Mouse (Mus musculus) thymus, postnatal 0 days (tissue): ENCODE data around the gene Stk4. TPM values are rescaled to one million over a fixed set of nuclear protein-coding genes. Genes with fewer than 3 reads are reported as not detected.

Experiments
- DNase-seq: peaks from one replicate; pipeline ENCODE4 v3.0.0-alpha.2; 2015; ENCODE audit warnings: low spot score
- polyA plus RNA-seq: library from polyadenylated mRNA; unstranded; fragments of >200 nt; fragmentation: Nextera tagmentation; extraction: Ambion mirVana; gene quantifications from 2 replicates; pipeline ENCODE4 v1.2.1, GENCODE M21; 2015

Gene Stk4
- polyA plus RNA-seq, 1 experiment from 2014 or later = 68.4 TPM

DNA sequence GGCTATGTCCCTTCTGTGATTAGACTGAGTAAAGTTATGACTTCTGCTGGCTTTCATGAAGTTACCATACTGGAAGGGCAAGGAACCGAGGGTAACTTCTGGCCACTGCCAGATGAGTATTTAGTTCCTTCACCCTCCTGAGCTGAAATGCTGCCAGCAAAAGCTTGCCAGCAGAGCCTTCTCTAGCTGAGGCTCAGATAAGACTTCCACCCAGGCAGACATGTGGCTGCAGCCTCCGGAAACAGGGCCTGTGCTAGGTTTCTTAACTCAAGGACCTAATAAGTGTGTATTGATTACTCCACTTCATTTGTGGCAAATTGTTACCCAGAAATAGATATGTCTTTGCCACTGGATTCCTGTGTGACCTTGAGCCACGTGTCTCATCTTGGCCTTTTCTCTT, 103.3 kb downstream of the Stk4 start:
- DNase-seq = no peak

DNA sequence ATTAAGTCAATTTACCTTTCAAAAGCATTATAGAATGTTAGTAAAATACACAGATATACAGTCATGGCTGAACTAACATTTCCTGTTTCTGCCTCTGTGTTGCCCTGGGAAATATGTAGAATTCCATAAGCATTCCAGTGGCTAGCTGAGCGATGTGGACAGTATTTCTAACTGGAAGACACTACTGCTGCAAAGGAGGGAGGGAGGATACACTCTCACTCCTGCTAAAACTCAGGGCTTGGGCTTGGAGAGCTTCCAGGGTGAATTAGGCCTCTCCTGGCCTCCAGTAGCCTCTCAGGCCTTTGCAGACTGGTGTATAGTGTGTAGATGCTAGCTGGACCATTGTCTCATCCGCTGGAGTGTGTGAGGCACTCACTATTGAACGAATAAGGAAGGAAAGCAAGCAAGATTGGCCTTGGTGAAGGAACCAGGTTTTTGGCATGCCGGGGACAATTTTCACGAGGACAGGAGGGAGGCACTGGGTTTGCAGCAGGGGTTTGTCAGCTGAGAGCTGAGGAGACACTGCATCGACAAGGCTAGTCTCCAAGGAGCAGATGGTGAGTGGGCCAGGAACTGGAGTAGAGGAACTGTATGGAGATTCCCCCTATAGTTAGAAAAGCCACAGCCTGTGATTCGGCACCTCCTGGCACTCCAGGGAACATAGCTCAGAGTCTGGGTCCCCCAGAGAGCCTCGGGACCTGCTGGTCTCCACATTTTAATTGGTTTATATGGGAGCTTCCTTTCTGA, 104.7 kb downstream of the Stk4 start:
- DNase-seq = no peak

DNA sequence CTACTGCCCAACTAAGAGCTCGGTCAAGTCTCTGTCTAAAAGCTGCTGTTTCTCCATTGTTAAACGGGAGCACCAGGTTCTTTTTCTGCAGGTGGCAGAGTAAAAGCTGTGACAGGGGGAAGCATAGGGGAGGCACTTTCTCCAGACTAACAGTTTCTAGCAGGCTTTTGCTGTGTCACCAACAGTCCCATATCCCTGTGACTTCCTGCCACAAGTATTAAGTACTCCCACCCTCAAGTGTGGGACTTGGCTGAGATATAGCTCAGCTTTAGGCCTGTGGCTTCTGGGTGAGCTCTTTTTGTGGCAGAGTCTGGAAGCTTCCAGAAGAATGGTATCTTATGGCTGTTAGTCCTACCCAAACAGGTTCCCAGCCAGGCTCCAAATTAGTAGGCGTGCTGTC, 105.7 kb downstream of the Stk4 start:
- no peak for DNase-seq

DNA sequence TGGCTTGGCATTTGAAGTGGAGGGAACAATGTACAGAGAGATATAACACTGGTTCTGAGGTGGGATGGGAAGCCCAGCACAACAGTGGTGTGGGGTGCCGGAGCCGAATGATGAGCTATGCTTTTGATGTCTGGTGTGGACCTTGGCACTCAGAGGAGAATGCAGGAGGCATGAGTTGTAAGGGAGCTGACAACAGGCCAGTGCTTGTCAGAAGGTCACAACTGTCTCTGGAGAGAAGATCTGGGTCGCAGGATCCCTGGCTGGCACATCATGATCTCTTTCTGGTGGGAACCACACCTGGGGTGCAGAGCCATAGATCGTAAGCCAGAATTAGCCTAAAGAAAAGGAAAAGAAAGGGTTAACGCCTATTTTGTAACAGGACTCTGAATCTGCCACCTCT, 107.7 kb downstream of the Stk4 start:
- DNase-seq = no peak

DNA sequence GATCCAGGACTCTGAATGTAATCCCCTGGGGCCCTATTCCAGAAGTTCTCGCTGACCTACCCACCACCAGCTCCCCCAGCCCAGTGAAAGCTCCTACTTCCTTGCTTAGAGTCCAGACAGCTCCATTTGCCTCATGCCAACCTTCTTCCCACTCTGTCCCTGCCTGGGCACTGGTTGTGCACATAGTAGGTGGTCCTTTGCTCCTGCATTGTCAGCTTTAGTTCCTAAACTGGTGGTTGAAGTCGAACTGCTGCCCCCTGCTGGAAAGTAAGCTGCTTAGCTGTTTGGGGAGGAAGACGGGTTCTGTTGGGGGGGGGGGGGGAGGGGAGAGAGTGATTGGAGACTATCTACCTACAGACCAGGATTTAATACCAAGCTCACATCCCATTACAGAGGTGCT, 110.0 kb downstream of the Stk4 start:
- DNase-seq = peak; percentile 57

DNA sequence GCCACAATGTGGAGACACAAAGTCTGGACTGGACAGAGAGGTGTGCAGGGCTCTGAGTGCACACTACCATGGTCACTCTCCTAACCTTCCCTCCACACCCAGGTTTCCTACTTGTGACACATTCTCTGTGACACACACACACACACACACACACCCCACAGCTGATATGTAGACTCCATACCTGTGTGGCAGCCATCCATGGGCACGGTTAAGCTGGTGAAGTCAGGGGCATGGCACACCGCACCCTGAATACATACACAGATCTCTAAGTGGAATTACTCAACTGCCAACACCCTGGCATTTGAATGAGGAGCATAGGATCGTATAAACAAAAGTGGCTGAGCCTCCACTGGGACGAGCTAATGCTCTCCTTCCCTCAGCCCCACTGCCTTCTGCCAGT, 110.6 kb downstream of the Stk4 start:
- no peak for DNase-seq

DNA sequence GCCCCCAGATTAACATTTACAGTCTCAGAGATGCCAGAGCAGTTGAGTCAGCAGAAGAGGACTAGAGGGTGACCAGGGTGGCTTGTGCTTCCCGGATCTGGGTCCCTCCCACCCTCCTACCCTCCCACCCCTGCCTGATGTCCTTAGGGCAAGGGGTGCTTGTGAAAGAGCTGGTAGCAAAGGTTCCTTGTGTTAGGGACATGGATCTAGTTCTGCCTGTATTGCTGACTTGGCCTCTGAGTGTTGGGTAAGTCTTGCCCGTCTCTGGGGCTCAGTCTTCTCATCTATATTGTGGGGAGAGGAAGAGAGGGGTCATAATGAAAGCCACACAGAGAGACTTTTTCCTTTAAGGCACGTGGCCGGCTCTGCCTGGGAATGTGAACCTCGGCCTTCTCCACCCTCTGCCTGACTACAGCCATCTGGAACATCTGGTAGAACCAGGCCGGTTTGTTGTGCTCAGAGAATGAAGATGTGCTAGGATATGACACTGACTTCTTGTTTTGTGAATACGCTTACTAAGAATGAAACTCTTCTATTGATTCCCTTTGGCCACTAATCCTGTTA, 112.7 kb downstream of the Stk4 start, which contains the start of gene Wfdc5:
Gene Wfdc5 (minus strand): TSS at position 51 of the 564 bp plus-strand sequence.
- no peak for DNase-seq

DNA sequence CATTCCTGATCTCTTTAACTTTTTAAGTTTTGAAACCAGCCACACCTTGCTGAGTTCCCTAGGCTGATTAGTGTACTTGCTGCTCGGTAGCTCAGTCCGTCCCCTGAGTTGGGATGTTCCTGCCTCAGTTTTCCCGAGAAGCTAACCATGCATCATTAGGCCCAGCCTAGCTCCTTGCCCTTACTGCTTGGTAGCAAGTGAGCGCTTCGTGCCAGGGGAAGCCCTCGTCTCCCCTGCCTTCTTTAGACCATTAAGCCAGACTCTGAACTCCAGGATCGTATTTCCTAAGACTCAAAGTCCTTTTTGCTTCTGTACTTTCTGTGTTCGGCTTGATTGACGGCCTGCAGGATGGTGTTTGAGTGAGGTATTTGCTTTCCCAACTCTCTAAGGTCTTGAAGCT, 113.2 kb downstream of the Stk4 start:
- DNase-seq = no peak

DNA sequence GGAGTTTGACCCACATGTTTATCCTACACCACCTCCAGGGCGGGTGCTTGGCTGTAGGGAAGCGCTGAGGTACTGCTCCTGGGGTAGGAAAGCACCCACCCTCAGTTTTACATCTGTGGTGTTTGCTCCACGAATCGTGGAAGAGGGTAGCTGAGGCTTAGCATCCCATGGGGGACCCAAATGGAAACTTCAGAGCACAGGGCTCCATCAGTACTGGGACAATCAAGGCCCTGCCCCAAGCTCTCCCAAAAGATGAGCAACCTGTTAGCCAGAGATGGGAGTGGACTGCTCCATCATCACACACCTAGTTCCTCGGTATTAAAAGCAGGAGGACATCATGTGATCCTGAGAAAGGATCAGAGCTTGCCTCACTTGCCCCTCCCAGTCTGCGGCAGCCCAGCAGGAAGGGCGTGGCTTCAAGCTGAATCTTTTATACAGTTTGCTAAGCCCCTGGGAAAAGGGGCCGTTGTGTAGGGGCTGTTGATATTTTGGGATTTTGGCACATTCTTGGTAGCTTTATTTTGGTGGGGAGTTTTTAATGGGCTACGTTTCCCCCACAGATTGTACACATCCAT, 114.1 kb downstream of the Stk4 start:
- DNase-seq = no peak

DNA sequence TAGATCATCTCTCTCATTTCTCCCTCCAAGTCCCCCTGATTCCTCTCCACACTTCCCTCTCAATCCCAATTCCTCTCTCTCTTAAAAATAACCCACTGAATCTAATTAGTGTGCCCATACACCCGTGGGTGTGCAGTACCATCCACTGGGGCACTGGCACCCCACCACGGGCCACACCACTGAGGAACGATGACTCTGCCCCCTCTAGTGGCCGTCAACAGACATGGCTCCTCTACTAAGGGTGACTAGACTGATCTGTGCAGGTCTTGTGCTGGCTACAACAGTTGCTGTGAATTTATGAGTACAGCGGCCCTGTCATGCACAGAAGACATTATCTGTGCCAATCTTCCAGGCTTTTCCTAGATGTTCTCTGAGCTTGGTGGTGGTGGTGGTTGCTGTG, 118.6 kb downstream of the Stk4 start:
- peak; percentile 23 for DNase-seq

DNA sequence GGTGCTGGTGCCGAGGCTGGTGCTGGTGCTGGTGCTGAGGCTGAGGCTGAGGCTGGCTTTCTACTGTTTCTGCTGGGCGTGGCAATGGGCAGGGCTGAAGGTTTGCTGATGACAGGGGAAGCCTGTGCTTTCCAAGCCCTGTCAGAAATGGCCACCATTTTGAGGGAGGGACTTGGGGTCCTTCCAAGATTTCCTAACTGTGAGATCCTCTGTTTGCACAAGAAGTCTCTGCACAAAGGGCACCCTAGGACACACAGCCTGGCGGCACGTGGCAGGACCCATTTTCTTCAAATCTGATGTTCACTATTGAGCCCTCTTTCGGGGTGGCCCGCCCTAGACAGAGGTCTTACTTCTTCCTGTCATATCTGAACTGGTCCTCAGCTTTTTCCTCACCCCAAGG, 120.5 kb downstream of the Stk4 start, which contains the start of gene Wfdc12:
Gene Wfdc12 (minus strand): TSS at position 33 of the 400 bp plus-strand sequence.
- no peak for DNase-seq

DNA sequence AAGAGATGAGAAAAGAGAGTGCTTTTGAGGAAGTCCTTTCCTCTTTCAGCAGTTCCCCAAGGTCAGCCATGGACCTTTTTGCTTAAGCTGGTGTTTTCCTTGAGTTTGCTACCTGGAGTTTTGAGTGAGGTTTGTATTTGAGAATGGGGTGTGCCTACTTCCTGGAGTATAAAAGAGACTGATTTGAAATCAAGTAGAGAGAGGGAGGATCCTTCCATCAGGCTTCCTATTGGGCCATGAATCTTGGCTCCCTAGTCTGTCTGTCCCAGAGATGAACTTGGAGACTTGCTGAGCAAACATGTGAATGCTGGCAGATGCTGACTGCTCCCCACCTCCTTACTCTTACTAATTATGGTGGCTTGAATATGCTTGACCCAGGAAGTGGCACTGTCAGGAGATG, 122.2 kb downstream of the Stk4 start:
- no peak for DNase-seq

DNA sequence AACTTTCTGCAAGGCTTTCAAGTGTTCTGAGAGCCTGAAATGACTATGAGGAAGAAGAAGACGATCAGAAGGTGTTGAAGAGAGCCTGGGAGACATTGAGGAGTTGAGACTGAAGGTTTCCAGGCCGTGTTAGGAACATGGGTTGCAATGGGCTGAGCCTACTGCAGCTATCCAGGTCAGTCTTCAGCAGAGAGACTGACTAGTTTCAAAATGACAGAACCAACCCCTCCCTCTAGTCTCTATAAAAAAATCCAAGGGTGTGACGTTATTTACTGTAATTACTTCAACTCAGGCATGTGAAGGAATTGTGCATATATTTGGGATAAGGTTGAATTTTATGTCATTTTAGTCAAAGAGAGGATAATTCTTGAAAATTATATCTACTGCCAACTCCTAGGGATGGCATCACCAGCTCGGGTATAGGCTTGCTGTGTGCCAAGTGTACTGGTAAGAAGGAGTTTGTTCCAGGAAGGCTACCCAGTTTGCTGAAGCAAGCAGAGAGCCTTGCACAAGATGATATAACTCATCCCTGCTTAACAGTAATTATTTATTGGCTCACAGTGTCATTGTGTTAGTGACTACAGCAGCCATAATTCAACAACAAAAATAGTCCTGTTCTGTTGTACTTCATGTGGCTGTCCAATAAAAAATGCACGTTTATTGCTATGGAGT, 125.0 kb downstream of the Stk4 start:
- DNase-seq = no peak

DNA sequence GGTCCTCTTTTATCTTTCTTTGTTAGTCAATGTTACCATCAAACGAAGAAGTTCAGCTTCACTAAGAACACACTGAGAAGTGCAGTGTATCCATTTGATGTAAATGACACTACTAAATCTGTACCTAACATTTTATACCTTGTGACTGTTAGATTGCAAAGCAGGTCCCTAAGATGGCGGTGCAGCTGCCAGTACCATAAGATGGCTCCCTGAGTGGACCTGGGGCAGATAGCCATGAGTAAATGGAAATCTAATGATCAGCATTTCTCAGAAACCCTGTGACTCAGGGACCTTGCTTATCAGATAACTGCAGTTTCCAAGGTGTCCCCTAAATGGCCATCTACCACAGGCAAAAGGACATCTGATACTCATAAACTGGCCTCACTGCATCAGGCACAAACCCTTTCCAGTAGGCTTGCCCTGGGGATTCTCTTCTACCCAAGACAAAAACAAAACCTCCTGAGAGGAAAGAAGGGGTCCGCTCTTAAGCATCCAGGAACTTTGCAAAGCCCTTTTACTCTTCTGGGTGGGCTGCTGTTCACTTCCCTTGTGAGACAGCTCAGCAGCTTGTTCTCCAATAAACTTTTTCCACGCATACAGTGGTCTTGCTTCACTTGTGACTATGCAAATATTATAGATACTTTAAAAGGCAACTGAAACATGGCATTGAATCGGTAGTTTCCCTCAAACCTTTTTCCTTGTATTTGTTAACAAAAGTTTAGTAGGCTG, 126.0 kb downstream of the Stk4 start:
- no peak for DNase-seq

DNA sequence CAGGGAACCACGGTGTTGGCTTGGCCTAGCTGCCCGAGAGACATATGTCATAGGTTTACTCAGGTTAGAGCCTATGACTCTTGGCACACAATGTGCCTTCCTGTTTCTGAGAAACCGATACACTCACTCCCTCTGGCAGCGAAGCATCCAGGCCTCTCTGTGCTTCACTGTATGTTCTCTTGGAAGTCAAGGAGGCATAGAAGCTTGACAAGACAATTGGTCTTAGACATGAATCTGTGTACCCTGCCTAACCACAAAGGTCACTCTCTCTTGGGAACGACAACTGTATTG, 126.5 kb downstream of the Stk4 start:
- no peak for DNase-seq

DNA sequence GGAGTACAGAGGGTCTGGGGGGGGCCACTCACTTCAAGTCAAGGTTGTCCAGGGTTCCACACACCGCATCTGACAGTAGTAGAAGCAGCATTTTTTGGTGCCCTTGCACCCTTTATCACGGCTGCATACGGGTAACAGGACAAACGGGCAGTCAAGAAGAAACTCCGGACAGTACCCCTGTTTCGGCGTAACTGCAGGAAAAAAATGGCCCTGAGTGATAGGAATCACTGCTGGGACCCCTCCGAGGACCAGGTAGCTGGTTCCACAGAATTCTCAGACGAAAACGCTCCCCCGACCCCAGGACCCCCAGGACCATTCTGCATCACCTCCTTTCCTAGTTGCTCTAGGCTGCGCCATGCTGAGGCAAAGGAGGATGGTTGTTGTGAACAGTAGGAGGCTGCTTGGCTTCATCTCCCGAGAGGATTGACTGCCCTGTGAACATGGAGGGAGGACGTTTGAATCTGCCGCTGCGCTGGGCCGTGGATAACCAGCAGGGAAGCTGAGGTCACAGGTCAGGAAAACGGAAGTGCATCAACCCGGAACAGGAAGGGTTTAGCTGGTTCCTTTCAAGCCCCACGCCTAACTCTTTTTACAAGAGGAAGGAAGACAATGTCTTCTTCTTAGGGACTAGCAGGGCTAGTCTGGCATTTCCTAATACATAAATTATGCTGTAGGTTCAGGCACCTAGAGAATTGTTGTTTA, 129.7 kb downstream of the Stk4 start, which contains the start of gene Wfdc15a:
Gene Wfdc15a (minus strand): TSS at position 505 of the 702 bp plus-strand sequence.
- no peak for DNase-seq

Other genes starting within 250 kb of the Stk4 start
- 0.22 and 0.33 TPM in 2 replicates for gene Ccn5, start 249.5 kb upstream of the Stk4 start, polyA plus RNA-seq
- gene Kcnk15, start 216.7 kb upstream of the Stk4 start, polyA plus RNA-seq = not detected in 2 replicates
- gene Rims4, start 151.6 kb upstream of the Stk4 start, polyA plus RNA-seq = not detected in 2 replicates
- gene Ywhab, start 75.4 kb upstream of the Stk4 start, polyA plus RNA-seq = 265 and 278 TPM in 2 replicates
- 1.8 and 2.0 TPM in 2 replicates for gene Pabpc1l, start 44.9 kb upstream of the Stk4 start, polyA plus RNA-seq
- gene Tomm34, start 847 bp downstream of the Stk4 start, polyA plus RNA-seq = 80.0 and 80.8 TPM in 2 replicates
- not detected in 2 replicates for gene Kcns1, start 100.8 kb downstream of the Stk4 start, polyA plus RNA-seq
- gene Wfdc5, start 112.4 kb downstream of the Stk4 start, polyA plus RNA-seq = 0.09 TPM in 1 of 2 replicates, not detected in the other
- gene Wfdc12, start 120.3 kb downstream of the Stk4 start, polyA plus RNA-seq = 2.0 and 2.3 TPM in 2 replicates
- gene Wfdc15a, start 129.8 kb downstream of the Stk4 start, polyA plus RNA-seq = not detected in 2 replicates
- 1.8 and 2.9 TPM in 2 replicates for gene Wfdc15b, start 151.3 kb downstream of the Stk4 start, polyA plus RNA-seq
- 0.09 and 0.12 TPM in 2 replicates for gene Svs2, start 168.1 kb downstream of the Stk4 start, polyA plus RNA-seq
- 0.10 TPM in 1 of 2 replicates, not detected in the other for gene Svs3b, start 186.3 kb downstream of the Stk4 start, polyA plus RNA-seq
- 0.54 TPM in 1 of 2 replicates, not detected in the other for gene Svs4, start 208.1 kb downstream of the Stk4 start, polyA plus RNA-seq
- not detected in 2 replicates for gene Svs3a, start 218.9 kb downstream of the Stk4 start, polyA plus RNA-seq
- not detected in 2 replicates for gene Svs6, start 246.4 kb downstream of the Stk4 start, polyA plus RNA-seq